Mouse (Mus musculus): Measurements from ENCODE around the gene Hip1.
A peak's percentile ranks its signal among the peaks of the same experiment; 100 is the strongest.

- TF ChIP-seq EP300 (IDR thresholded peaks at IDR 0.05; ENCODE audit: low read depth) (no peak), CTCF (IDR thresholded peaks at IDR 0.05; ENCODE audit: low read depth) (peak; percentile 56)
Measured at GRCm38 (mm10) chr5:135367841-135368240, 177.1 kb downstream of the Hip1 start.
